Comparison of ENCODE assay signal across 8 mouse cellular contexts in the genomic region with DNA sequence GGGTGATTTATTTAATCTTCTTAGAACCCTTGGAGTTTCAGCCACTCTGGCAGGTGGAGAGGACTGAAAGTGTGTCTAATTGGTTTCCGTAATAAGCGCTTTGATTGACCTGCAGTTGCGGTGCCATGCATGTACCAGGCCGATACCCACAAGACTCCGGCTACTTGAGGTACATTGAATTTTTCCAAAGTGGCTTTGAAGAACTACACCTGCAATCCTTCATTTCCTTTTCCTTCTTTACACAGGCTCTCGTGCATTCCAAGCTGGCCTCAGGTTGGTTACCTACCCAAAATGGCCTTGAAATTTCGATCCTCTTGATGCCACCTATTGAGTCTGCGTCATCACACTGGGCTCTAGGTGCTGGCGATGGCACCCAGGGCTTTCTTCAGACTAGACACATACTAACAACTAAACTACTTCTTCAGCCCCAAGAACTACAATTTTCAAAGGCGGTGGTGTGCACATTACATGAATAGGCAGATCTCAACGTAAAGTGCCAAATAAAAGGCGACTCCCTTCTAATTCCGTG. TPM values are rescaled to one million over a fixed set of nuclear protein-coding genes. Genes with fewer than 3 reads are reported as not detected.
A peak's percentile ranks its signal among the peaks of the same experiment; 100 is the strongest.
DNase-seq lines count a peak whose midpoint lies in the region; ATAC-seq lines count a peak whose summit lies in the region.

No protein-coding gene starts in this region.

- H3K4me1 ChIP-seq in kidney, embryonic 14.5 days (ENCODE audit: control insufficient read depth, insufficient read depth, low read length), result peaks cover 19% of the 10 kb centered on the region
- peaks cover 35% of the 10 kb centered on the region for H3K4me1 ChIP-seq in embryonic facial prominence, embryonic 10.5 days
- H3K4me1 ChIP-seq in midbrain, embryonic 11.5 days (ENCODE audit: control insufficient read depth, insufficient read depth, low read length), result peaks cover 9% of the 10 kb centered on the region

- H3K9me3 ChIP-seq in kidney, embryonic 14.5 days (ENCODE audit: control insufficient read depth, low read length), result no peaks in the 10 kb centered on the region
- no peaks in the 10 kb centered on the region for H3K9me3 ChIP-seq in embryonic facial prominence, embryonic 10.5 days
- H3K9me3 ChIP-seq in midbrain, embryonic 11.5 days (ENCODE audit: control insufficient read depth, low read length), result no peaks in the 10 kb centered on the region

- peak overlapping the region; percentile 60 for H3K4me2 ChIP-seq in kidney, embryonic 14.5 days (replicated peaks; ENCODE audit: low read depth, low read length)
- H3K4me2 ChIP-seq in midbrain, embryonic 11.5 days, result peak overlapping the region; percentile 67

- no peaks in the 10 kb centered on the region for H3K27me3 ChIP-seq in kidney, embryonic 14.5 days (ENCODE audit: control insufficient read depth, insufficient read depth, low read length)
- H3K27me3 ChIP-seq in embryonic facial prominence, embryonic 10.5 days (replicated peaks; ENCODE audit: low read depth, poor library complexity, severe bottlenecking), result no peaks in the 10 kb centered on the region
- no peaks in the 10 kb centered on the region for H3K27me3 ChIP-seq in midbrain, embryonic 11.5 days (ENCODE audit: control insufficient read depth, insufficient read depth, low read length)

- peak overlapping the region; percentile 72 for H3K4me3 ChIP-seq in kidney, embryonic 14.5 days (ENCODE audit: low read length)
- peak overlapping the region; percentile 99 for H3K4me3 ChIP-seq in embryonic facial prominence, embryonic 10.5 days
- peak overlapping the region; percentile 99 for H3K4me3 ChIP-seq in midbrain, embryonic 11.5 days (ENCODE audit: low read depth, low read length)

- peaks cover 2% of the 10 kb centered on the region; the same call in 1 of the 2 replicates for H3K36me3 ChIP-seq in kidney, embryonic 14.5 days (ENCODE audit: control insufficient read depth, insufficient read depth, low read length)
- peaks cover 26% of the 10 kb centered on the region for H3K36me3 ChIP-seq in embryonic facial prominence, embryonic 10.5 days (replicated peaks)
- H3K36me3 ChIP-seq in midbrain, embryonic 11.5 days (ENCODE audit: control insufficient read depth, insufficient read depth, low read length), result no peaks in the 10 kb centered on the region

- 50% methylated on average over 13 of the region's 13 CpGs for WGBS in kidney, embryonic 14.5 days
- WGBS in embryonic facial prominence, embryonic 10.5 days, result 51% methylated on average over 13 of the region's 13 CpGs
- WGBS in midbrain, embryonic 11.5 days, result 48% methylated on average over 13 of the region's 13 CpGs

- peak overlapping the region; percentile 98 for H3K9ac ChIP-seq in kidney, embryonic 14.5 days (ENCODE audit: low read depth, low read length)
- H3K9ac ChIP-seq in midbrain, embryonic 11.5 days (ENCODE audit: low read length), result peak overlapping the region; percentile 97

- ATAC-seq in kidney, embryonic 14.5 days (ENCODE audit: low FRiP score, low TSS enrichment), result no peak
- no peak for ATAC-seq in midbrain, embryonic 11.5 days (ENCODE audit: low FRiP score)

- H3K27ac ChIP-seq in kidney, embryonic 14.5 days (ENCODE audit: low read depth, low read length), result peak overlapping the region; percentile 98
- H3K27ac ChIP-seq in embryonic facial prominence, embryonic 10.5 days (replicated peaks), result peak overlapping the region; percentile 100
- H3K27ac ChIP-seq in midbrain, embryonic 11.5 days (ENCODE audit: low read depth, low read length), result peak overlapping the region; percentile 99

- DNase-seq in kidney, adult 18-20 months, result no peak
- no peak for DNase-seq in embryonic facial prominence, embryonic 10.5 days (ENCODE audit: low spot score)
- peak; percentile 20 for DNase-seq in hindlimb bud, embryonic 11.5 days (ENCODE audit: extremely low spot score, low read depth, low spot score)
- DNase-seq in midbrain, embryonic 11.5 days (ENCODE audit: low spot score, missing footprints), result no peak
- DNase-seq in ovary, postnatal 14 days (ENCODE audit: low spot score), result no peak
- DNase-seq in right cerebral cortex, postnatal 14 days, result no peak
- DNase-seq in frontal cortex, postnatal 14 days (ENCODE audit: low spot score in 2 of 2), result no peak

RNA-seq across cellular contexts. Expression of a gene that starts 0.4 kb away (rescaled TPM):
- polyA plus RNA-seq in kidney, embryonic 14.5 days (2014; fragmentation: Nextera tagmentation; extraction: Ambion mirVana), result 124 and 176 TPM in 2 replicates
- polyA plus RNA-seq in embryonic facial prominence, embryonic 10.5 days (2016; fragmentation: Nextera tagmentation; extraction: Ambion mirVana), result 160 and 177 TPM in 2 replicates
- polyA plus RNA-seq in midbrain, embryonic 11.5 days (2014; fragmentation: Nextera tagmentation; extraction: Ambion mirVana), result 182 and 198 TPM in 2 replicates

RNA-seq across cellular contexts. Expression of a gene that starts 34.5 kb away (rescaled TPM):
- polyA plus RNA-seq in kidney, embryonic 14.5 days (2014; fragmentation: Nextera tagmentation; extraction: Ambion mirVana), result 0.47 and 0.60 TPM in 2 replicates
- 1.6 and 2.4 TPM in 2 replicates for polyA plus RNA-seq in embryonic facial prominence, embryonic 10.5 days (2016; fragmentation: Nextera tagmentation; extraction: Ambion mirVana)
- polyA plus RNA-seq in midbrain, embryonic 11.5 days (2014; fragmentation: Nextera tagmentation; extraction: Ambion mirVana), result 0.94 TPM in 2 replicates

RNA-seq across cellular contexts. Expression of a gene that starts 34.5 kb away (rescaled TPM):
- 0.81 and 0.99 TPM in 2 replicates for polyA plus RNA-seq in kidney, embryonic 14.5 days (2014; fragmentation: Nextera tagmentation; extraction: Ambion mirVana)
- 0.59 and 0.62 TPM in 2 replicates for polyA plus RNA-seq in embryonic facial prominence, embryonic 10.5 days (2016; fragmentation: Nextera tagmentation; extraction: Ambion mirVana)
- polyA plus RNA-seq in midbrain, embryonic 11.5 days (2014; fragmentation: Nextera tagmentation; extraction: Ambion mirVana), result 0.44 and 0.48 TPM in 2 replicates
